Mouse (Mus musculus): ENCODE data around the gene St6galnac3. TPM values are rescaled to one million over a fixed set of nuclear protein-coding genes. Genes with fewer than 3 reads are reported as not detected.

St6galnac3 gene
- total and polyA plus RNA-seq, 2 experiments from 2014 or later, result 6.9 to 11.9 TPM

GRCm38 (mm10) chr3:153707687-153708086, 17.3 kb downstream of the St6galnac3 start:
- Histone ChIP-seq H3K9ac (replicated peaks; ENCODE audit: low read length, poor library complexity, severe bottlenecking) (no peak overlapping the region), H3K36me3 (ENCODE audit: insufficient read depth, low read length) (no peaks in the 10 kb centered on the region), H3K4me2 (ENCODE audit: low read depth, low read length, poor library complexity, severe bottlenecking) (no peak overlapping the region), H3K27me3 (ENCODE audit: insufficient read depth, low read length) (no peaks in the 10 kb centered on the region), H3K9me3 (ENCODE audit: low read length) (no peaks in the 10 kb centered on the region), H3K27ac (ENCODE audit: low read depth, low read length) (no peak overlapping the region), H3K4me3 (ENCODE audit: low read depth, low read length) (no peak overlapping the region), H3K4me1 (ENCODE audit: insufficient read depth, low read length) (no peaks in the 10 kb centered on the region)
- DNase-seq (ENCODE audit: low spot score), result no peak
- 66% methylated on average over 6 of the region's 6 CpGs for WGBS
- TF ChIP-seq CTCF (IDR thresholded peaks at IDR 0.05), result peak; percentile 25; the same call in 1 of the 2 replicates
- no peak for ATAC-seq (ENCODE audit: low FRiP score)

GRCm38 (mm10) chr3:153706901-153707300, 18.1 kb downstream of the St6galnac3 start:
- Histone ChIP-seq H3K4me2 (ENCODE audit: low read depth, low read length, poor library complexity, severe bottlenecking) (no peak overlapping the region), H3K36me3 (ENCODE audit: insufficient read depth, low read length) (no peaks in the 10 kb centered on the region), H3K9ac (replicated peaks; ENCODE audit: low read length, poor library complexity, severe bottlenecking) (no peak overlapping the region), H3K9me3 (ENCODE audit: low read length) (no peaks in the 10 kb centered on the region), H3K4me3 (ENCODE audit: low read depth, low read length) (no peak overlapping the region), H3K27ac (ENCODE audit: low read depth, low read length) (no peak overlapping the region), H3K27me3 (ENCODE audit: insufficient read depth, low read length) (no peaks in the 10 kb centered on the region), H3K4me1 (ENCODE audit: insufficient read depth, low read length) (no peaks in the 10 kb centered on the region)
- ATAC-seq (ENCODE audit: low FRiP score) (no peak), DNase-seq (ENCODE audit: low spot score) (no peak)
- no peak for TF ChIP-seq CTCF (IDR thresholded peaks at IDR 0.05)
- WGBS, result 91% methylated on average over 1 of the region's 1 CpGs

DNA sequence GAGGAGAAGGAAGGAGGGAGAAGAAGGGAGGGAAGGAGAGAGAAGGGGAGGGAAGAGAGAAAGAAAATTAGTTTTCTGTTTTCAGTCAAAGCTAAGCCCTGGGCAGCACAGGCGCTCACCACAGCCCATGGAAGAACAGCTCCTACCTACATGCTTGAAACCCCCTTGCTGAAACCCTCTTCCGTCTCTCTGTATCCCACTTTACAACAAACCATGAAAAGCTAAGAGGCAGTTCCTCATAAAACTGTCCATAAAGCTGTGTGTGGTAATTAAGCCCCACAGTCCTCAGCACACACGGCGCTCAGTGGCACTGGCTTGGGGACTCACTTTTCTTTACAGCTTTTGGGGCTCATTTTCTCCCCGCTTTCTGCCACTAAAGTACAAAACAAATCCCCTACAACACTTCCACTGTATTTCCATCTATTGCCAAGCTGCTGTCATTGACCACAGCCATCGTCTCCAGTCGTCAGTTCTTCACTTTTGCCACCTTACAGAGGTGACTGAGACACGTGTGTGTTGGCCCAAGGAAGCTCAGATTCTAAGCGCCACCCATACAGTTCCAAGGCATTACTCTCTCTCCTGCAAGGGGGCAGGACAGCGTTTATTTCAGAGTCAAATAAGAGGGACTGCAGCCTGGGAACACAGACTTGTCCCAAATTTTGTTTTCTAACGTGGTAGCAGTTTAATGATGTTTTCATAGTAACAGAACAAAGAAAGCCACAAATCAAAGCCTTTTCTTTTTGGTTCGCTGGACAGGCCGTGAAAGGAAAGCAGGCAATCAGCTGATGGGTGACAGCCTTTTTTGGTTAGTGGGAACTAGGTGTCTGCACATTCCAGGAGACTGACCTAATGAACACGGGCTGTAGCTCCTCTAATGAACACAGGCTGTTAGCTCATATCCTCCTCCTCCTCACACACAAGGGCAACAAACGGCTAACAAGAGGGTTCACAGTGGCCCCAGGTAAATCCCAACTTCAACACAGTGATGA, 22.9 kb downstream of the St6galnac3 start:
- no peak for ATAC-seq (ENCODE audit: low FRiP score)
- 49% methylated on average over 15 of the region's 15 CpGs for WGBS
- no peak overlapping the region for H3K27ac ChIP-seq (ENCODE audit: low read depth, low read length)
- no peak overlapping the region for H3K9ac ChIP-seq (replicated peaks; ENCODE audit: low read length, poor library complexity, severe bottlenecking)
- no peak overlapping the region for H3K4me3 ChIP-seq (ENCODE audit: low read depth, low read length)
- H3K27me3 ChIP-seq (ENCODE audit: insufficient read depth, low read length), result no peaks in the 10 kb centered on the region
- DNase-seq (ENCODE audit: low spot score), result no peak
- 0 out of 2 replicates have a peak, but pooled peaks cover 5% of the 10 kb centered on the region for H3K4me1 ChIP-seq (ENCODE audit: insufficient read depth, low read length)
- H3K9me3 ChIP-seq (ENCODE audit: low read length), result no peaks in the 10 kb centered on the region
- 0 out of 2 replicates have a peak, but pooled peaks have one; percentile 6 for TF ChIP-seq CTCF (IDR thresholded peaks at IDR 0.05)
- no peaks in the 10 kb centered on the region for H3K36me3 ChIP-seq (ENCODE audit: insufficient read depth, low read length)
- H3K4me2 ChIP-seq (ENCODE audit: low read depth, low read length, poor library complexity, severe bottlenecking), result no peak overlapping the region

DNA sequence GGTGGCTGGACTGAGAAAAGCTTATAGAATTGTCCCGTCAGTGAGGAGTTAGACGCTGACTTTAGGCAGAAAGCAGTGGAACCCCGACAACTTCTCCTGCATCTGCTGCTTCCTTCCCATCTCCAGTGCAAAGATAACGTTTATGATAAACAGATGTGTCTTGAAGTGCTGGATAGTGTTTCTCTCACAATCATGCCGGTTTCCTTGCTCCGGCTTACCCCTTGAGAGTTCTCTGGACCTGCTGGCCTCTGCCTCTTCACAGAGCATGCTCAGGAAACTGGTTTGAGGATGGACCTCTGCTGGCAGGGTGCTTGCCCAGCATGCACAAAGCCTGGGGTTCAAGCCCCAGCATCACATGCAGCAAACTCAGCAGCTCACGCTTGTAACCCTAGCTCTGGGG, 23.8 kb downstream of the St6galnac3 start:
- Histone ChIP-seq H3K9me3 (ENCODE audit: low read length) (no peaks in the 10 kb centered on the region), H3K4me2 (ENCODE audit: low read depth, low read length, poor library complexity, severe bottlenecking) (no peak overlapping the region), H3K36me3 (ENCODE audit: insufficient read depth, low read length) (no peaks in the 10 kb centered on the region), H3K4me3 (ENCODE audit: low read depth, low read length) (no peak overlapping the region), H3K4me1 (ENCODE audit: insufficient read depth, low read length) (0 out of 2 replicates have a peak, but pooled peaks cover 5% of the 10 kb centered on the region), H3K27me3 (ENCODE audit: insufficient read depth, low read length) (no peaks in the 10 kb centered on the region), H3K27ac (ENCODE audit: low read depth, low read length) (no peak overlapping the region), H3K9ac (replicated peaks; ENCODE audit: low read length, poor library complexity, severe bottlenecking) (no peak overlapping the region)
- DNase-seq (ENCODE audit: low spot score) (no peak), ATAC-seq (ENCODE audit: low FRiP score) (no peak)
- TF ChIP-seq CTCF (IDR thresholded peaks at IDR 0.05), result no peak
- 82% methylated on average over 7 of the region's 7 CpGs for WGBS

DNA sequence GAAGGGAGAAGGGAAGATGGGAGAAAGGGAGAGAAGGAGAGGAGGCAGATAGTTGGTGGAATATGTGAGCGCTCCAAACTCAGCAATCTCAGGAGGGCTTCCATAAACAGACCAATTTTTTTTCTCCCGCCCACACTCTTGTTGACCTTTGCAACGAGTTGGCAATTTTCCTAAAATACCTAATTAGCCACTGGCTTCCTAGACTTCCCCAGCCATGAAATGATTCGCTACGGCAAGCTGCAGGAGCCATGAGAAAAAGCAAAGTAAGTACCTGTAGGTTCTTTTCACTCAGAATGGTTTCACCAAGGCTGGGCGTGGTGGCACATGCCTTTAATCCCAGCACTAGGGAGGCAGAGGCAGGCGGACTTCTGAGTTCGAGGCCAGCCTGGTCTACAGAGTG, 25.9 kb downstream of the St6galnac3 start:
- WGBS, result 92% methylated on average over 8 of the region's 8 CpGs
- Histone ChIP-seq H3K4me1 (ENCODE audit: insufficient read depth, low read length) (0 out of 2 replicates have a peak, but pooled peaks cover 5% of the 10 kb centered on the region), H3K9me3 (ENCODE audit: low read length) (no peaks in the 10 kb centered on the region), H3K9ac (replicated peaks; ENCODE audit: low read length, poor library complexity, severe bottlenecking) (no peak overlapping the region), H3K27me3 (ENCODE audit: insufficient read depth, low read length) (no peaks in the 10 kb centered on the region), H3K27ac (ENCODE audit: low read depth, low read length) (no peak overlapping the region), H3K4me3 (ENCODE audit: low read depth, low read length) (no peak overlapping the region), H3K4me2 (ENCODE audit: low read depth, low read length, poor library complexity, severe bottlenecking) (no peak overlapping the region), H3K36me3 (ENCODE audit: insufficient read depth, low read length) (no peaks in the 10 kb centered on the region)
- no peak for DNase-seq (ENCODE audit: low spot score)
- no peak for ATAC-seq (ENCODE audit: low FRiP score)
- TF ChIP-seq CTCF (IDR thresholded peaks at IDR 0.05), result no peak

GRCm38 (mm10) chr3:153692978-153693377, 32.0 kb downstream of the St6galnac3 start:
- no peak overlapping the region for H3K9ac ChIP-seq (replicated peaks; ENCODE audit: low read length, poor library complexity, severe bottlenecking)
- H3K27ac ChIP-seq (ENCODE audit: low read depth, low read length), result no peak overlapping the region
- H3K4me3 ChIP-seq (ENCODE audit: low read depth, low read length), result no peak overlapping the region
- no peaks in the 10 kb centered on the region for H3K9me3 ChIP-seq (ENCODE audit: low read length)
- WGBS, result 81% methylated on average over 7 of the region's 7 CpGs
- no peaks in the 10 kb centered on the region for H3K36me3 ChIP-seq (ENCODE audit: insufficient read depth, low read length)
- H3K4me2 ChIP-seq (ENCODE audit: low read depth, low read length, poor library complexity, severe bottlenecking), result no peak overlapping the region
- no peaks in the 10 kb centered on the region for H3K27me3 ChIP-seq (ENCODE audit: insufficient read depth, low read length)
- no peak for DNase-seq (ENCODE audit: low spot score)
- H3K4me1 ChIP-seq (ENCODE audit: insufficient read depth, low read length), result 0 out of 2 replicates have a peak, but pooled peaks cover 8% of the 10 kb centered on the region
- TF ChIP-seq CTCF (IDR thresholded peaks at IDR 0.05), result no peak
- no peak for ATAC-seq (ENCODE audit: low FRiP score)

All from midbrain, postnatal 0 days (tissue).